Mouse (Mus musculus): Measurements from ENCODE around the gene Etv1. TPM values are rescaled to one million over a fixed set of nuclear protein-coding genes. Genes with fewer than 3 reads are reported as not detected.

Etv1 gene
- polyA plus RNA-seq, 1 experiment from 2014 or later = 33.9 TPM

DNA sequence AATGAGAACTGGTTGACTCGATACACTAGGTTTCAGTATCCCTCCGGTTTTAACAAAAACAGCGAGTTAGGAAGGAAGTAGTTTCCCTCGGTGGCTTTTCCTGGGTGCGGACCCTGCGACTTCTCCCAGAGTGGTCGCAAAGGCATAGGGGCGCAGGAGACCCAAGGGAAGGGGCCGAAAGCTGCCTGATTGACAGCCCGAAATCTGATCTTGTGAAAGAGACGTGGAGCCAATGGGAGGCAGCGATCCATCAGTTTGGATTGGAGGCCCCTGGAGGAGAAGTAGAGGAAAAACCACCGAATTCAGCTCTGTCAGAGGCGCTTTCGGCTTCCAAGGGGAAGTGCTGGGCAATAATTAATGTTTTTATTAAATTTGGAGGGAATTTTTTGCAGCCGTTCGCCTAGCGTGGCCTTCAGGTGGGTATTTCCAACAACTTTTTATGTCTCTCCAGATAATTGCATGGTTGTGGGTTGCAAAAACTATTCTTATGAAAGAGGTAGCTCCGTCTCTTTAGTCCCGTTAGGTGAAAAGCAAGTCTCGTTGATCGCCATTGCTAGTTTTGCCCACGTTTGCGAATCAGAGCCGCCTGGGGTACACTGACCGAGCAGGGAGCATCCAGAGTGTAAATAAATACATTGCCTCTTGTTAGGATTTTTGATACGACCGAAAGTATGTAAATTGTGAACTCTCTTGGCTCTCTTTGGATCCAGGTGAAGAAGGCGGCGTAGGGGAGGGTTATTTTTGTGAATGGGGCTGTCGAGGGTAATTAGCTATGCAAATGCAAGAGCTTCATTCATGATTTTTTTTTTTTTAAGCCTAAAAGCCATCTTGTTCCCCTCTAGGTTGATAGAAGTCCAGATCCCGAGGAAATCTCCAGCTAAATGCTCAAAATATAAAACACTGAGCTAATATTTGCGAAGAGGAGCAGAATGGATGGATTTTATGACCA, 1.1 kb downstream of the Etv1 start:
- Histone ChIP-seq H3K9ac (peak overlapping the region; percentile 65), H3K27me3 (ENCODE audit: insufficient read depth, low read length) (no peaks in the 10 kb centered on the region), H3K9me3 (ENCODE audit: low read depth, low read length) (no peaks in the 10 kb centered on the region), H3K36me3 (ENCODE audit: insufficient read depth) (no peaks in the 10 kb centered on the region), H3K4me2 (peak overlapping the region; percentile 93), H3K4me3 (ENCODE audit: low read depth, low read length) (peak overlapping the region; percentile 57), H3K4me1 (ENCODE audit: insufficient read depth) (0 out of 2 replicates have a peak, but pooled peaks cover 2% of the 10 kb centered on the region), H3K27ac (ENCODE audit: low read depth) (peak overlapping the region; percentile 98)
- TF ChIP-seq CTCF (IDR thresholded peaks at IDR 0.05; ENCODE audit: low read depth) = peak; percentile 47; the same call in 1 of the 2 replicates
- under 1% methylated on average over 33 of the region's 33 CpGs for WGBS
- ATAC-seq (ENCODE audit: insufficient read depth) = peak; percentile 50
- peak; percentile 92 for DNase-seq

GRCm38 (mm10) chr12:38780955-38781304, 1.8 kb downstream of the Etv1 start:
- no peaks in the 10 kb centered on the region for H3K36me3 ChIP-seq (ENCODE audit: insufficient read depth)
- under 1% methylated on average over 11 of the region's 11 CpGs for WGBS

DNA sequence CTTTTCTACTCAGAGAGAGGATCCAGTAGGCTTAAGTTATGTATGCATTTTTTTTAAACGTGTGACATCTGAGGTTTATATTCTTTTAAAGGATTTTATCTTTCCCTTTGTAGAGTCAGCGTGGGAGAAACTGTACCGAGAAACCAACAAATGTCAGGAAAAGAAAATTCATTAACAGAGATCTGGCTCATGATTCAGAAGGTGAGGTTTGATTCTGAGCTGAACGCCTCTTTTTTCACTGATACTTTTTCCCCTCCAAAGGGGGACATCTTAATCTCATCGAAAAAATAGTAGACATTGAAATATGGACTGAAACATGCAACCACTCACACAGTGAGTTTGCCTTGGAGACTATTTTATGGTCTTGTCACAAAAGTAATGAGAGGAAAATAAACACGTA, 2.5 kb downstream of the Etv1 start:
- peak overlapping the region; percentile 65 for H3K9ac ChIP-seq
- no peaks in the 10 kb centered on the region for H3K36me3 ChIP-seq (ENCODE audit: insufficient read depth)
- H3K9me3 ChIP-seq (ENCODE audit: low read depth, low read length) = no peaks in the 10 kb centered on the region
- no peak for DNase-seq
- WGBS = 18% methylated on average over 6 of the region's 6 CpGs
- H3K4me3 ChIP-seq (ENCODE audit: low read depth, low read length) = peak overlapping the region; percentile 57
- H3K4me2 ChIP-seq = peak overlapping the region; percentile 93
- H3K27me3 ChIP-seq (ENCODE audit: insufficient read depth, low read length) = no peaks in the 10 kb centered on the region
- ATAC-seq (ENCODE audit: insufficient read depth) = no peak
- 0 out of 2 replicates have a peak, but pooled peaks cover 2% of the 10 kb centered on the region for H3K4me1 ChIP-seq (ENCODE audit: insufficient read depth)
- TF ChIP-seq CTCF (IDR thresholded peaks at IDR 0.05; ENCODE audit: low read depth) = no peak
- H3K27ac ChIP-seq (ENCODE audit: low read depth) = peak overlapping the region; percentile 98; the same call in 1 of the 2 replicates

More at GRCm38 (mm10) chr12:38780955-38781304, 1.8 kb downstream of the Etv1 start:
- Histone ChIP-seq H3K9me3 (ENCODE audit: low read depth, low read length) (no peaks in the 10 kb centered on the region), H3K27me3 (ENCODE audit: insufficient read depth, low read length) (no peaks in the 10 kb centered on the region), H3K4me2 (peak overlapping the region; percentile 93), H3K9ac (peak overlapping the region; percentile 65), H3K4me3 (ENCODE audit: low read depth, low read length) (peak overlapping the region; percentile 57), H3K4me1 (ENCODE audit: insufficient read depth) (0 out of 2 replicates have a peak, but pooled peaks cover 2% of the 10 kb centered on the region), H3K27ac (ENCODE audit: low read depth) (peak overlapping the region; percentile 98)
- TF ChIP-seq CTCF (IDR thresholded peaks at IDR 0.05; ENCODE audit: low read depth) = no peak
- ATAC-seq (ENCODE audit: insufficient read depth) (no peak), DNase-seq (peak; percentile 52)

GRCm38 (mm10) chr12:38783291-38783690, 4.1 kb downstream of the Etv1 start:
- whole genome bisulfite sequencing = 54% methylated on average over 1 of the region's 1 CpGs
- Histone ChIP-seq H3K27ac (ENCODE audit: low read depth) (no peak overlapping the region), H3K27me3 (ENCODE audit: insufficient read depth, low read length) (no peaks in the 10 kb centered on the region), H3K36me3 (ENCODE audit: insufficient read depth) (no peaks in the 10 kb centered on the region), H3K9me3 (ENCODE audit: low read depth, low read length) (no peaks in the 10 kb centered on the region), H3K4me2 (peak overlapping the region; percentile 48), H3K4me1 (ENCODE audit: insufficient read depth) (no peaks in the 10 kb centered on the region), H3K9ac (no peak overlapping the region), H3K4me3 (ENCODE audit: low read depth, low read length) (peak overlapping the region; percentile 17)
- ATAC-seq (ENCODE audit: insufficient read depth) (no peak), DNase-seq (peak; percentile 14)
- no peak for TF ChIP-seq CTCF (IDR thresholded peaks at IDR 0.05; ENCODE audit: low read depth)

- no peak for DNase-seq
- no peak for TF ChIP-seq CTCF (IDR thresholded peaks at IDR 0.05; ENCODE audit: low read depth)
- 21% methylated on average over 1 of the region's 1 CpGs for WGBS
- H3K4me2 ChIP-seq = peak overlapping the region; percentile 48
- no peaks in the 10 kb centered on the region for H3K27me3 ChIP-seq (ENCODE audit: insufficient read depth, low read length)
- H3K4me3 ChIP-seq (ENCODE audit: low read depth, low read length) = 0 out of 2 replicates have a peak overlapping the region, but pooled peaks have one; percentile 12
- H3K4me1 ChIP-seq (ENCODE audit: insufficient read depth) = peaks cover 5% of the 10 kb centered on the region
- no peaks in the 10 kb centered on the region for H3K36me3 ChIP-seq (ENCODE audit: insufficient read depth)
- no peaks in the 10 kb centered on the region for H3K9me3 ChIP-seq (ENCODE audit: low read depth, low read length)
- no peak overlapping the region for H3K27ac ChIP-seq (ENCODE audit: low read depth)
- ATAC-seq (ENCODE audit: insufficient read depth) = no peak
- no peak overlapping the region for H3K9ac ChIP-seq
These were observed 5.0 kb downstream of the Etv1 start for GRCm38 (mm10) chr12:38784221-38784620.

- ATAC-seq (ENCODE audit: insufficient read depth) (no peak), DNase-seq (no peak)
- Histone ChIP-seq H3K27me3 (ENCODE audit: insufficient read depth, low read length) (no peaks in the 10 kb centered on the region), H3K9me3 (ENCODE audit: low read depth, low read length) (no peaks in the 10 kb centered on the region), H3K36me3 (ENCODE audit: insufficient read depth) (no peaks in the 10 kb centered on the region), H3K9ac (no peak overlapping the region), H3K27ac (ENCODE audit: low read depth) (no peak overlapping the region), H3K4me2 (no peak overlapping the region), H3K4me1 (ENCODE audit: insufficient read depth) (peaks cover 9% of the 10 kb centered on the region), H3K4me3 (ENCODE audit: low read depth, low read length) (no peak overlapping the region)
- no peak for TF ChIP-seq CTCF (IDR thresholded peaks at IDR 0.05; ENCODE audit: low read depth)
- WGBS = 87% methylated on average over 4 of the region's 4 CpGs
These were observed 7.4 kb downstream of the Etv1 start for GRCm38 (mm10) chr12:38786571-38786970.

- Histone ChIP-seq H3K27ac (ENCODE audit: low read depth) (no peak overlapping the region), H3K27me3 (ENCODE audit: insufficient read depth, low read length) (no peaks in the 10 kb centered on the region), H3K9ac (no peak overlapping the region), H3K4me3 (ENCODE audit: low read depth, low read length) (no peak overlapping the region), H3K36me3 (ENCODE audit: insufficient read depth) (no peaks in the 10 kb centered on the region), H3K9me3 (ENCODE audit: low read depth, low read length) (no peaks in the 10 kb centered on the region), H3K4me2 (no peak overlapping the region), H3K4me1 (ENCODE audit: insufficient read depth) (peaks cover 9% of the 10 kb centered on the region)
- 32% methylated on average over 3 of the region's 3 CpGs for WGBS
- no peak for ATAC-seq (ENCODE audit: insufficient read depth)
- TF ChIP-seq CTCF (IDR thresholded peaks at IDR 0.05; ENCODE audit: low read depth) = no peak
- DNase-seq = peak; percentile 30
These were observed 8.5 kb downstream of the Etv1 start for GRCm38 (mm10) chr12:38787704-38788103.

All from lung, embryonic 14.5 days (tissue).